Mouse (Mus musculus) adrenal gland, adult (tissue): Measurements from ENCODE around the gene Orai2.
"Not testable (repeated sequence)": the region's sequence is repeated elsewhere in the genome, so short reads cannot be mapped to it uniquely, and the experiment has no call there.

ENCODE experiments used
- DNase-seq, 2 experiments: peaks; one replicate each; pipeline ENCODE4 v3.0.0; 2022 to 2023; ENCODE audit warnings: low spot score in 1 of 2; ENCODE audit not compliant: inconsistent age in 2 of 2

Gene Orai2

GRCm38 (mm10) chr5:136173606-136174463 is 3.3 kb upstream of the Orai2 start:
- DNase-seq: no peak

DNA sequence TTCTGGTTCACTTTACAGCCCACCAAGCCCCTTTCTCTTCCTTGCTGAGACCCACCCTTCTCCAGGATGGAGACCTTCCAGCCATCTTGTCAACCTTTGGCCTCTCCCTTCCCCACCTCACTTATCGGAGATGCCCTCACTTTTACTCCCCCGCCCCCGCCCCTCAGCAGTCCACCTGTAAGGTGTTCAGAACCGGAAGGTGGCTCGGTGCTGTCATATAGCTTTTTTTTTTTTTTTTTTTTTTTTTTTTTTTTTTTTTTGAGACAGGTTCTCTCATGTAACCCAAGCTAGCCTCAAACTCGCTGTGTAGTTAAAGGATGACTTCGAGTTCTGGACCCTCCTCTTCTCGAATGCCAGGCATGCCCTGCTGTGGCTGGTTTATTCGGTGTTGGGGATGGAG is 2.4 kb upstream of the Orai2 start:
- DNase-seq: no peak

GRCm38 (mm10) chr5:136171363-136172341 is 1.1 kb upstream of the Orai2 start:
- DNase-seq: peak in 1 of 2 experiments; percentile 38

DNA sequence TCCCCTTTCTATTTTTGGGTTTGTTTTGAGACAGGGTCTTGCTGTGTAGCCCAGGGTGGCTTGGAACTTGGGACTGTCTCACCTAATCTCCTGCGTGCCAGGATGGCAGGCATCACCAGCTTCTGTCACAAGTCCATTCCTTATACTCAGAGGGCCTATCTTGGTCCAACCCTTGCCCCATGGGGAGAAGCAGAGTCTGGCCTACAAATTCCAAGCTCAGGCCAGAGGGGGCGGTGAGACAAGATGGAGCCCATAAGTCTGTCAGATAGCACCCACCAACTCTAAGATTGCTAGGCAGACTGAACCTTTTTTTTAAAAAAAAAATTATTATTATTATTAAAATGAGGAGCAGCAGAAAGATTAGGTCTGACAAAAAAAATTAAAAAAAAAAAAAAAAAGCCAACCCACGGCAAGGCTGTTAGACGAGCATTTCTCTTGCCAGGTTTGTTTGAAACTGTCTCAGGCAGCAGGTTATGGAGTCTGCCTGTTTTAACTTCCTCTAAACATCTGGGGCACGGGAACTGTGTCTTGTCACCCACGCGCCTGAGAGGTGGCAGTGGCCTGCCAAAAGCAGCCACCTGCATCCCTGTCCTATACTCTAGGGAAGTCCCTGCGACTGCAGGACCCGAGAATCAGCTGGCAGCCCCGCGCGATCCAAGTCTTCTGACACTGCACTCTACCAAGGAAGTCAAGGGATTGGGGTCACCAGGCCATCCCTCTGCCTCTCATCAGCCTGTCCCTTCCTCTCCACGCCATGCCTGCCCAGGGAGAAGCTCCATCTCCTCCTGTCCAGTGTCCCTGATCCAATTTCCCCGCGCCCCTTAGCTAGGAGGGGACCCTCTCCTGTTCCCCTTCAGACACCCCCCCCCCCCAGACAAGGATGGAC is 644 bp downstream of the Orai2 start:
- DNase-seq: peak; percentile 21 to 65

- no peak for DNase-seq
Observed at GRCm38 (mm10) chr5:136168071-136168470, 2.4 kb downstream of the Orai2 start.

DNA sequence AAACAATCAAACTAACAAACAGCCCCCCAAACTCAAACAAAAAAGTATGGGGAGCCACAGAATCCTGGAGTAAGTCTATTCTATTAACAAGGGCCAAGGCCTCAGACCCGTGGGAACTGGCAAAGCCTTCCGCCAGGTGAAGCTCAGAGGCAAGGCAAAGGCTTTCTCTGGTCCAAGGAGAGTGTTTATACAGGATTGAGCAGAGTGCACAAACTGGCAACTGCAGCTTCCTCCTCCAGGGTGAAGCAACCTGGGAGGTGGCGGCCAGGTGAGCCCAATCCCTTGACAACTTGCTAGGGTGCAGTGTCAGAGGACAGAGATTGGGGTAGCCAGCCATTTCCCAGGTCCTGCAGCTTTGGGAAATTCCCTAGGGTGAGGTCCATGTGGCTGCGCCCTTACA is 3.2 kb downstream of the Orai2 start:
- DNase-seq: no peak

- DNase-seq: no peak
Observed at GRCm38 (mm10) chr5:136165246-136165645, 5.3 kb downstream of the Orai2 start.

DNA sequence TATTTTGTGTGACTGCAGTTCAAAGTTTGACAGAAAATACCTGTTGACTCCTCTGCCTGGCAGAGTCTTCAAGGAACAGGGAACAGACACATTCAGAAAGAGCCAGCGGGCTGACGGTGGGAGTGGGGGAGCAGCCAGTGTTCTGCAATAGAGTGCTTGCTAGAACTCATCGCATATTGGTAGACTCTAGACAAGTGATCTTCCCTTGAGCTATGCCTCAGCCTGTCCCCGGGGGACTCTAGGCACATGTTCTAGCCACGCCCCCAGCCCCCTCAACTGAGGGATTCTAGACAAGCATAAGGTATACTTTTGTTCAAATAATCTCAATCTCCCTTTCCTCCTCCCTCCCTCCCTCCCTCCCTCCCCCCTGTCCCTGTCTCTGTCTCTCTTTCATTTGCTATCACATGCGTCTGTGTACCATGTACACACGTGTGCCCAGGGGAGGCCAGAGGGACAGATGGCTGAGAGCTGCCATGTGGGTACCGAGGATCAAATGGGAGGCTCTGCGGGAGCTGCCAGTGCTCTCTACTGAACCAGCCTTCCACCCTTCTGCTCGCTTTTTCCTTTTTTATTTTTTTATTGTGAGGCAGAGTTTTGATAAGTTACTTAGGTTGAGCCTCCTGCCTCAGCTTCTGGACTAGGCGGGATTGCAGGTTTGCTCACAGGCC is 6.6 kb downstream of the Orai2 start:
- no peak for DNase-seq

GRCm38 (mm10) chr5:136160084-136160483 is 10.4 kb downstream of the Orai2 start:
- not testable (repeated sequence) for DNase-seq

- DNase-seq: no peak
Observed at GRCm38 (mm10) chr5:136155399-136155798, 15.1 kb downstream of the Orai2 start.

DNA sequence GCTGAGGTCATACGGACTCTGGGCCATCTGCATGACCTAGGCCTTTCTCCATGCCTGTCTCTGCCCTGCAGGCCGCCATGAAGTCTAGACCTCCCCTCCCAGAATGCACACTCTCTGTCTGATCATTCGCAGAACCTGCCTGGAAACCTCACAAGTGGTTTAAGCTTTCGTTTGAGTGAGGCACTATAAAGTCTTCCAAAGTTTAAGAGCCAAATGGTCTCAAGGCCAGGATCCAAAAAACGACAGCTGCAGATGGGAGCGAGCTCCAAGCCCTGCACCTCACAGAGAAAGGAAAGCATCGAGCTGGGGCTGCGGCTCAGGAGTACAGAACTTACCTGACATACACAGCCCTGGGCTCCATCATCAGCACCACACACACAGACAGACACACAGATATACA is 18.1 kb downstream of the Orai2 start:
- DNase-seq: peak in 1 of 2 experiments; percentile 15

DNA sequence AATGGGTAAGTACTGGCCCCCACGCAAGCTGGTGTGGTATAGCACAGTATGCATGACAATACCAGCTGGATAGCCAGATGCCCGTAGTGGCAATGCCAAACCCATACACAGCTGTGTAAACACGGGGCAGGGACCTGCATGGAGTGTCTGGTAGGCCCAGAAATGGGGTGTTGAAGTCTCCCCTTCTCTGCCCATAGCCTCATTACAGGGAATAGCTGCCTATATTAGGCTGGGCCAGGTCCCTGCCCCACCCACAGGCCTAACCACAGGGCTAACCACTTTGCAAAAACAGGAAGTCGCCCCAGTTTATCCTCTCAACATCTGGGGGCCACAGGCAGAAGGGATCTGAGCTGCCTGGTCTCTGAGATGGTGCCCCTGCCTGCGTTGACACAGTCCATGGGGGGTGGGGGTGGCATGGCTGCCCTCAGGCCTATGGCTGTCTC is 21.4 kb downstream of the Orai2 start:
- DNase-seq: peak in 1 of 2 experiments; percentile 22

DNA sequence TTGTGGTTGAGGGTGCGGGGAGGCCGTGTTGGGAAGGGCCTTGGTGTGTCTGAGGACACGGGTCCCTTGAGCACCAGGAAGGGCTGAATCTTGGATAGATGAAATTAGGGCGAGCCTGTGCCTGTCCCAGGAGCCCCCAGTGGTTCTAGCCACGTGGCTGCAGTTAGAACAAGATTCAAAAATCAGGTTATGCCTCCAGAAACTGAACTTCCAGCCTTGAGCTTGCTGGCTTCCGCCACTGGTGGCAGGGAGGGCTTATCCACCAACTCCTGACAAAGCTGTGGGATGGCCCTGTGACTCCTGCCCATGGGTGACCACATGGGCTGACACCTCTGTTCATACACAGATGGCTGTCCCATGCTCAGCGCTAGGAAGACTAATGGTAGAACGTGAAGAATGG is 22.8 kb downstream of the Orai2 start:
- no peak for DNase-seq

DNA sequence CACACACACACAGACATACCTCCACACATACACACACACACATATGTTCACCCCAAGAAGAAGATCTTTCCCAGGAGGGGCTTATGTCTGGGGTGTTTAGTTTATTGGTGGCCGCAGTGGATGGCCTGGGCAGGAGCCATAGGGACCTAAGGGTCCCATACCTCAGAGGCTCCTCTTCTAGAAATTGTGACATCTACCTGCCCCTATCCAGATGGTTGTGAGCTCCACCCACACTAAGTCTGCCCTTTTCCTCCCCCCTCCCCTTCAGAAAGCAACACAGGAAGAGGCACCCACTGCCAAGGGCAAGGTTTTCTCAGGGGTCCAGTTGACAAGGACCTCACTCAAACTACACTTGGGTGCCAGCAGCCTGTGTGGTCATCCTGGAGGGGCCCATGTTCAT is 23.6 kb downstream of the Orai2 start:
- peak in 1 of 2 experiments; percentile 21 for DNase-seq

DNA sequence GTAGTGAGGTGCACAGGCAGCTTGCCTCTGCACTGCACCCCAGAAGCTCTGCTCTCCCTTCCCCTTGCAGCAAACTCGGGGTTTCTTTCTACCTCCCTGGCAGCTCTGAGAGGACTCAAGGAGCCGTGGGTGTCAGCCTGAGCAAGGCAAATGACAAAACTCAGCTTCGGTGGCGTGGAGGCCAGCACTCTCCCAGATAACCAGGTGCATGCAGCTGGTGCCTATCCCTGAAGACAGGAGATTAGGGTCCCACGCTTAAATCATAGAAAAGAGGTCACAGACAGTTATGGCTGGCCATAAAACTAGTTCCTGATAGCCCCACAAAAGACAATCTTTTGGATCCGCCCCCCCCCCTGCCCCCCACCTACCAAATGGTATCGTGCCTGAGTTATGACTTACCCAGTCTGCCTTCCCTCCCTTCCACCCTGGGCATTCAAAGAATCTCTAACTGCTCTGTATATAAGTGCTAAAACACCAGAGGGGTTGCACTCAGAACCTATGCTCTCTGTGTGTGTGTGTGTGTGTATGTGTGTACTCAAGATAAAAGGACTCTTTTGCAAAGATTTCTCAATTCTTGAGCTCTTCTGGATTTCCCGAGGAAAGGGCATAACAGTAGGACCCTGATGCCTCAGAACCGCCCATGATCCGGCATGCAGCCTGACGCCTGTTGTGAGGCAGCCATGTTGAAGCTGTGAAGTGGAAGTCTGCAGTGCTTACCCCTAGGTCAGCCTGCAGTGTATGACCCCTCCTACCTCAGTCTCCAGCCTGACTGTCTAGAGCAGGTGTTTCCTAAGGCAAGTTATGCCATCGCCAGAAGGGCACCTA is 25.7 kb downstream of the Orai2 start:
- DNase-seq: no peak

DNA sequence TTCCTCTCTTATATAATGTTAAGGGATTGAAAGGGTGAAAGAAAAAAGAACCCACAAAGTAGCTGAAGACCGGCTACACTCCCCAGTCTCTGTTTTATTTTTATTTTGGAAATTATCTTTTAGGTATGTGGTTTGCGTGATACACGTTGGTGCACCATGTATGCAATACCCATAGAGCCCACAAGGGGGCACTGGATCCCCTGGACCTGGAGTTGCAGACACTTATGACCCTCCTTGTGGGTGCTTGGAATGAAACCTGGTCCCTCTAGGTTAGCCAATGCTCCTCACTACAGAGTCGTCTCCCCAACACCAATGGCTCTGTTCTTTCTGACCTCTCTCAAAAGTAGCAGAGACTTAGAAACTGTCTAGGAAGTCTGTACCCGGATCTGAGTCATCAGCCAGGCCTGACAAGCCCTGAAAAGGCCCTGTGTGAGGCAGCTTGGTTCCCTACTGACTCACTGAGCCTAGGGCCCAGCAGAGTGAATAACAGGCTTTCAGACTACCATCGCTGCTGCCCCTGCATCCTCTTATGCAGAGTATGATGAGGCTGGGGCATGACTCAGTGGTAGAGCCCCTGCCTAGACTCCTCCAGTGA is 27.3 kb downstream of the Orai2 start:
- no peak for DNase-seq

GRCm38 (mm10) chr5:136142746-136143145 is 27.8 kb downstream of the Orai2 start:
- no peak for DNase-seq

DNA sequence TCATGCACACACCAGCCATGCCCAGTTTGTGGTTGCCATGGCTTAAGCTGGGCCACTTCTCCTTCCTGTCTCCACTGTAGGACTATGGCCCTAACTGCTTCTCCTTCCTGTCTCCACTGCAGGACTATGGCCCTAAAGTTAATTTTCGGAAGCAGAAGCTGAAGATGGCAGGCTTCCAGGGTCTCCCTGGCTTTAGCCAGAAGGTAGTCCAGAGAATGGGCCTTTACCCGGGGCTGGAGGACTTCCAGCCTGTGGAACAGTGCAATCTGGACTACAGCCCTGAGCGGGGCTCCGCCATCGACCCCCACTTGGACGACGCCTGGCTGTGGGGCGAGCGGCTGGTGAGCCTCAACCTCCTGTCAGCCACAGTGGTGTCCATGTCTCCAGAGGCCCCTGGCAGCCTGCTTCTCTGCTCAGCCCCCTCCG is 30.4 kb downstream of the Orai2 start:
- no peak for DNase-seq

DNA sequence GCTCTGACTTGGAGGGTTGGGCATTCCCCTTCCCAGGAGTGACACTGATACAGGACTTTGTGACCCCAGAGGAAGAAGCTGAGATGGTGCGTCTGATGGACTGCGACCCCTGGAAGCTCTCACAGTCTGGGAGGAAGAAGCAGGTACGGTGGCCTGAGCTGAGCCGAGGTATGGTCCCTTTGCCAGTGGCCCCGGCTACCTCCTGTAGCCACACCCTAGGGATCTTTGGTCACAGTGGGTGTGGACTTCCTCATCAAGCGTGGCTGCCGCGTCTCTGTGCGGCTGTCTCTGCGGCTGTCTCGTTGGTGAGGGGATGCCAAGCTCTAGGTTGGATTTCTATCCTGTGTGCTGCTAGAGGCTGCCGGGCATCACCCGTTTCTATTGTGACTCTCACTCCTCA is 31.1 kb downstream of the Orai2 start:
- DNase-seq: no peak
